Mouse (Mus musculus): Measurements from ENCODE around the gene Ankrd11. TPM values are rescaled to one million over a fixed set of nuclear protein-coding genes. Genes with fewer than 3 reads are reported as not detected.

The Ankrd11 gene
- polyA plus RNA-seq, 2 experiments from 2014 or later = 75.8 to 77.3 TPM

- no peak for ATAC-seq
These were observed 81.1 kb downstream of the Ankrd11 start for GRCm38 (mm10) chr8:122960932-122961331.

- no peak for ATAC-seq
These were observed 81.8 kb downstream of the Ankrd11 start for GRCm38 (mm10) chr8:122960323-122960722.

GRCm38 (mm10) chr8:122955997-122956396 is 86.1 kb downstream of the Ankrd11 start:
- ATAC-seq = no peak

- ATAC-seq = no peak
These were observed 86.9 kb downstream of the Ankrd11 start for GRCm38 (mm10) chr8:122955195-122955594.

GRCm38 (mm10) chr8:122954090-122954799 is 87.8 kb downstream of the Ankrd11 start:
- peak; percentile 71 for ATAC-seq

GRCm38 (mm10) chr8:122953028-122953427 is 89.0 kb downstream of the Ankrd11 start:
- peak; percentile 64 for ATAC-seq

GRCm38 (mm10) chr8:122951456-122951855 is 90.6 kb downstream of the Ankrd11 start:
- ATAC-seq = no peak

GRCm38 (mm10) chr8:122949701-122950100 is 92.4 kb downstream of the Ankrd11 start:
- no peak for ATAC-seq

GRCm38 (mm10) chr8:122945775-122946174 is 96.3 kb downstream of the Ankrd11 start:
- no peak for ATAC-seq

- ATAC-seq = no peak
These were observed 99.0 kb downstream of the Ankrd11 start for GRCm38 (mm10) chr8:122942803-122943713.

- ATAC-seq = peak; percentile 80
These were observed 103.5 kb downstream of the Ankrd11 start for GRCm38 (mm10) chr8:122938591-122938990.

GRCm38 (mm10) chr8:122938170-122938569 is 103.9 kb downstream of the Ankrd11 start:
- no peak for ATAC-seq

GRCm38 (mm10) chr8:122937545-122938053 is 104.5 kb downstream of the Ankrd11 start:
- ATAC-seq = peak; percentile 69

GRCm38 (mm10) chr8:122935912-122936311 is 106.2 kb downstream of the Ankrd11 start:
- no peak for ATAC-seq

- ATAC-seq = no peak
These were observed 107.0 kb downstream of the Ankrd11 start for GRCm38 (mm10) chr8:122935118-122935517.

- ATAC-seq = no peak
These were observed 108.1 kb downstream of the Ankrd11 start for GRCm38 (mm10) chr8:122933973-122934372.

- no peak for ATAC-seq
These were observed 109.5 kb downstream of the Ankrd11 start for GRCm38 (mm10) chr8:122932561-122932959.

GRCm38 (mm10) chr8:122931834-122932560 is 110.1 kb downstream of the Ankrd11 start:
- no peak for ATAC-seq

- ATAC-seq = no peak
These were observed 113.3 kb downstream of the Ankrd11 start for GRCm38 (mm10) chr8:122928631-122929224.

GRCm38 (mm10) chr8:122927841-122928240 is 114.2 kb downstream of the Ankrd11 start:
- no peak for ATAC-seq

- ATAC-seq = no peak
These were observed 115.3 kb downstream of the Ankrd11 start for GRCm38 (mm10) chr8:122926782-122927181.
